Mouse (Mus musculus): Measurements from ENCODE around the gene Mmp8.
A peak's percentile ranks its signal among the peaks of the same experiment; 100 is the strongest.

Mmp8 gene

GRCm38 (mm10) chr9:7594816-7595540, 36.7 kb downstream of the Mmp8 start:
- DNase-seq: peak; percentile 85 to 89

GRCm38 (mm10) chr9:7602982-7603742, 44.9 kb downstream of the Mmp8 start:
- DNase-seq: peak; percentile 48 to 60

GRCm38 (mm10) chr9:7604005-7604404, 45.7 kb downstream of the Mmp8 start:
- no peak for DNase-seq

GRCm38 (mm10) chr9:7605638-7606037, 47.4 kb downstream of the Mmp8 start:
- no peak for DNase-seq

Data from lung, adult 18-20 months (tissue).